Mouse (Mus musculus): ENCODE measurements around the gene Smarcd1.
"Not testable (repeated sequence)": the region's sequence is repeated elsewhere in the genome, so short reads cannot be mapped to it uniquely, and the experiment has no call there.

The Smarcd1 gene

GRCm38 (mm10) chr15:99682880-99683279 is 19.0 kb upstream of the Smarcd1 start:
- peak in 1 of 2 experiments; percentile 25 for DNase-seq (ENCODE audit: low spot score in 2 of 2)

GRCm38 (mm10) chr15:99684156-99684555 is 17.8 kb upstream of the Smarcd1 start:
- DNase-seq (ENCODE audit: low spot score in 2 of 2): no peak

DNA sequence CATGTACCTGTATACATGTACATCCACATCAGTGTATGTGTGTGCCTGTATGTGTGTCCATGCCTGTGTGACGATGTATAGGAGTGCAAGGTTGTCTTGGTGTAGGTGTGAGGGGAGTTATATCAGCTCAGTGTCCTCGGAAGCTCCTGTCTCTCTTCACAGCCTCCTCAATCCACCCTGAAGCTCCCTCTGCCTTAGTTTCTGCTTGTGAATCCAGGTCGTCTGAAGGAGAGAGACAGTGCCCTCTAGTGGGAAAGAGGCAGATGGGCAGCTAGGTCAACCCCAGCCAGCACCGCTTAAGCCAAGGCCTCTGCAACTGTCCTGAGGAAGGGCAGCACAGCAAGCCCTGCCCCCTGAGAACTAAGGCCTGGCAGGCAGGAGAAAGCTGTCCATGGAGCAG is 13.2 kb upstream of the Smarcd1 start:
- peak in 1 of 2 experiments; percentile 20 for DNase-seq (ENCODE audit: low spot score in 2 of 2)

GRCm38 (mm10) chr15:99690924-99691323 is 11.0 kb upstream of the Smarcd1 start:
- DNase-seq (ENCODE audit: low spot score in 2 of 2): no peak

DNA sequence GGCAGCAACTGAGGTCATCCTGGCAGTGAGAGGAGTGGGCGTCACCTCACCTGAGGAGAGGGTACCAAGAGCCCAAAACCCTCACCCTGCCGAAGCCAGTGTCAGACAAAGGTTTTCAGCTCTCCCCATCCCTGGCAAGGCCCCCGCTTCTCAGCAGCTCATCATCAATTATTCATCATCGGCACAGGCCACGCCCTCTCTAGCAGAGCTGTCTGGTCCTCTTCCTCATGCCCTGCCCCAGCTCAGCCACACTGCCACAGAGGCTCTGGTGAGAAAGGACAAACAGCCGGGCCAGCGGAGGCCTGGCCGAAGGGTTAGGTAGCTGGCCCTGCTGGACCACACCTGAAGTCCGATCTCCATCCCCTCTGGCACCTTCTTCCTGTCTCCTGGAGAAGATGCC is 10.0 kb upstream of the Smarcd1 start:
- no peak for DNase-seq (ENCODE audit: low spot score in 2 of 2)

DNA sequence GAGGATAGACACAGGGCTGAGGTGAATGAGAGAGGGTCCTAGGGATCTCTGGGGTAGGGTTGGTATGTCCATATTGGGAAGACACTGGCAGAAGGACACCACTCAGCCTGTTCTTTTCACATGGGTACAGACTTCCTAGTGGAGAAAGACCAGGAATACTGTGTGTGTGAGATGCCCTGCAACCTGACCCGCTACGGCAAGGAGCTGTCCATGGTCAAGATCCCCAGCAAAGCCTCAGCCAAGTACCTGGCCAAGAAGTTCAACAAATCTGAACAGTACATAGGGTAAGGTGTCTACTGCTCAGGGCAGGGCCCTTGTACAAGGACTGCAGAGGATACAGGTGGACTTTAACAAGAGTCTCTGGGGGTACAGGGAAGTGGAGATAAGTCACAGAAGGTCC is 4.6 kb upstream of the Smarcd1 start:
- DNase-seq (ENCODE audit: low spot score in 2 of 2): no peak

GRCm38 (mm10) chr15:99698533-99699085 is 3.3 kb upstream of the Smarcd1 start:
- no peak for DNase-seq (ENCODE audit: low spot score in 2 of 2)

DNA sequence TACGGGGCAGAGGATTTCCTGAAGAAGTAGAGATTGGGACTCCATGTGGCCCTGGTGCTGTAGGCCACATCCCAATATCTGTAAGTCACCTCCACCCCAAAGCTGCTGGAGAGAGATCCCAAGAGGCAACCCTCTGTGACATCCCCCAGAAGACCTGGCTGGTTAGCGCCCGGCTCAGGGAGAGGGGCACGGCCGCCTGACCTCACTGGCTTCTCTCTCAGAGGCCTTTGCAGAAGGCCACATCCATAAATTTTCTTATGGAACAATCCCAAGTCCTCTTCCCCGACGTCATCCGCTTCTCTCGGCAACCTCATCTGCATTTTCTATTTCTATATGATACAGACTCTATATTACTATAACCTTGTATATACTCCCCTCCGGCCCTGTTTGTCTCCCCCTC is 2.2 kb upstream of the Smarcd1 start:
- DNase-seq (ENCODE audit: low spot score in 2 of 2): no peak

DNA sequence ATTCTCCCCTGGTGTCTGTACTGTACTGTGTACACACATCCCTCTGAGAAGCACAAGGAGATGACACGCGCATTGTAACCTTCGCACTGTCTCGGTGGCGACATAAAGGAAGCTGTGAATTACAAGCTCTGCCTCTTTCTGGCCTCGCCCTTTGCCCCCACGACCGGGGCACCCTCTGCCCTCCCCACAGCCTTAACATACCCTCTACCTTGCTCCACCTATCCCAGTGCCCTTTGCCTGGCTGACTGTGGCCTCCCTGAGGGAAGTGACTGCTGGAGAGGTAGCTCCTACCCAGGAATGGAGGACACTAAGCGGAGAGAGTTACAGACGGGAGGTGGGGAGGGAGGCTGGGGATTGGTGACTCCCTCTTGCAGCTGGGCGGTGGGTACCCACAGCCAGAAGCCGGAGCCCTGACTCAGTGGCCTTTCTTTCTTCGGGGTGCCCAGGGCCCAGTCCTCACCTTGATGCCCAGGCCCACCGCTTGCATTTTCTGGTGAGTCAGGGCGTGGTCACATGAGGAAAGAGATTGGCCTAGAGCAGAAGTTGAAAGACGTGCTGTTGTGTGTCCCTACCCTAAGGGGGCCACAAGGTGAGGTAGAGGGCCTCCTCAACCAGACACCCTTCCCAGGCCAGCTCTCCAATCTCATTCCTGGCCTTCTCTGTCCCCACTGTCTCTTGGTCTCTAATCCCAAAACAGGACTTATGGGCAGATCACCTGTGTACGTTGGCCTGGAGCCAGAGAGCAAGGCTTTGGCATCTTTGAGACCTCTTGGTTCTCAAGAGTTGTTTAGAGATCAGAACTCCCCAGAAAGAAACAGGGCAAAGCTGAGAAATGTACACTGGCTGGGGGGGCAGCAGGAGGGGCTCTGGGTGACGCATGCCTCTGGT is 1.5 kb upstream of the Smarcd1 start:
- DNase-seq (ENCODE audit: low spot score in 2 of 2): no peak

- not testable (repeated sequence) for DNase-seq (ENCODE audit: low spot score in 2 of 2)
Observed at GRCm38 (mm10) chr15:99701640-99701998, 310 bp upstream of the Smarcd1 start.

DNA sequence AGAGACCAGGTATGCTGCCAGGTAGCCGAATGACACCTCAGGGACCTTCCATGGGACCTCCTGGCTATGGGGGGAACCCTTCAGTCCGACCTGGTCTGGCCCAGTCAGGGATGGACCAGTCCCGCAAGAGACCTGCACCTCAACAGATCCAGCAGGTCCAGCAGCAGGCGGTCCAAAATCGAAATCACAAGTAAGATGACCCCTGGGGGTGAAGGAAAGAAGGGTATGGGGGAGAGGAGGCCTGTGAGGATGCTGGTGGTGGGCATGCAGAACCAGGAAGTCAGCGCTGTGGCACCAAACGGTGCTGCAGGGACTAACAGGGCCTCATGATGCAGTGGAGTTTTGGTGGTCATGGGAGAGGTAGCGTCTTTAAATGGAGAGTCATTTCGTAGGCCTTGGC is 1.2 kb downstream of the Smarcd1 start:
- no peak for DNase-seq (ENCODE audit: low spot score in 2 of 2)

DNA sequence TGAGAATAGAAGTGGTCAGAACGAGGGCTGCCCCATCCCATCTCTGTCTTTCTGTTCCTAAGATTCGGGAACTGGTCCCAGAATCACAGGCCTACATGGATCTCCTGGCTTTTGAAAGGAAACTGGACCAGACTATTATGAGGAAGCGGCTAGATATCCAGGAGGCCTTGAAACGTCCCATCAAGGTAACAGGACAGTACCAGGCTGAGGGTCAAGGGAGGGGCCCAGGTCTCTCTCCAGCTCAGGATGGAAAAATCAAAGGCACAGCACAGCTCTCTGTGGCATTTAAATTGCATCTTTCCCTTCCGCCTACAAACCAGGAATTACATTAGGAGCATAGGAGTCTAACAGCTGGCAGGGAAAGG is 1.7 kb downstream of the Smarcd1 start:
- DNase-seq (ENCODE audit: low spot score in 2 of 2): no peak

DNA sequence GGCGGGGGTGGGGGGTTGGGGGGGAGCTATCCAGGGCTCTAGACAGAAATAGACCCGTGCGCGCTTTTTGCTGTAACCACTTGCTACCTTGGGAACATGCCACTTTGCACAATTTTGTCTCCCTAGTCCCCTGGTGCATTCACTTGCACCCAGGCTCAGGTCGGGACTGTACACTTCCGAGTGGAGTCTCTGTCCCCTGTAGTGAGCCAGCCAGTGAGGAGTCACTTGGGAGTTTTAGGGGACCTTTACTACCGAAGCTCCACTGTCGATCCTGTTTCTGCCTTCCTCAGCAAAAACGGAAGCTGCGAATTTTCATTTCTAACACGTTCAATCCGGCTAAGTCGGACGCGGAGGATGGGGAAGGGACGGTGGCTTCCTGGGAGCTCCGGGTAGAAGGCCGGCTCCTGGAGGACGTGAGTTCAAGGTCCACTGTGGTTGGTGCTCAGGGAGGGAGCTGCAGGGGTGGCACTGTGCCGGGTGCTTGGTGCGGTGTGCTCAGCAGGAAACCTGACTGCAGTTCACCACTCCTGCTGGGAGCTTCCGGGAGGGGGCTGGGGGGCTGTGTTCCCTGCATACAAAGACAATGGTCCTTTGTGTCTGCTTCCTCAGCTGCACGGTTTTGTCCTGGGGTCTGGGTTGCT is 2.2 kb downstream of the Smarcd1 start:
- no peak for DNase-seq (ENCODE audit: low spot score in 2 of 2)

DNA sequence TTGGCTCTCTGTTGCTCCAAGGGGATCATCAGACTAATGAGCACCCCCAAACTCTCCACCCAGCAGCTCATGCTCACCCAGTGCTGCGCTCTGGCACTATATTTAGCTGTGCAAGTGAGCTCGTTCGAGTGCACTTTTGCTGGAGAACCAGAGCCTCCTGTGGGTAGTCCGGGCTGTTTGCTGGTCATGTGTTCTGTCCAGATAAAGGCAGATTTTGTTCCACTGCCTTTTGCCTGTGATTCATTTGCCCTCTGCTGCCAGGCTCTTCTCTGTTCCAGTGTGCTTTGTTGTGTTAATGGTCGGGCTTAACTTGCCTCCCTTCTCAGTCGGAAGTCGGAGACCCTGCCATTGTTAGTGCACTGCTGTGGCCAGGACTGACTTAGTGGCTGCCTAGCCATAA is 3.0 kb downstream of the Smarcd1 start:
- DNase-seq (ENCODE audit: low spot score in 2 of 2): no peak

- DNase-seq (ENCODE audit: low spot score in 2 of 2): peak in 1 of 2 experiments; percentile 56
Observed at GRCm38 (mm10) chr15:99705440-99706048, 3.6 kb downstream of the Smarcd1 start, which contains the start of gene Gm17349. Gene Gm17349, minus strand, starts transcription at chr15:99705490.

- DNase-seq (ENCODE audit: low spot score in 2 of 2): no peak
Observed at GRCm38 (mm10) chr15:99708176-99708575, 6.2 kb downstream of the Smarcd1 start.

- no peak for DNase-seq (ENCODE audit: low spot score in 2 of 2)
Observed at GRCm38 (mm10) chr15:99710221-99711190, 8.6 kb downstream of the Smarcd1 start.

DNA sequence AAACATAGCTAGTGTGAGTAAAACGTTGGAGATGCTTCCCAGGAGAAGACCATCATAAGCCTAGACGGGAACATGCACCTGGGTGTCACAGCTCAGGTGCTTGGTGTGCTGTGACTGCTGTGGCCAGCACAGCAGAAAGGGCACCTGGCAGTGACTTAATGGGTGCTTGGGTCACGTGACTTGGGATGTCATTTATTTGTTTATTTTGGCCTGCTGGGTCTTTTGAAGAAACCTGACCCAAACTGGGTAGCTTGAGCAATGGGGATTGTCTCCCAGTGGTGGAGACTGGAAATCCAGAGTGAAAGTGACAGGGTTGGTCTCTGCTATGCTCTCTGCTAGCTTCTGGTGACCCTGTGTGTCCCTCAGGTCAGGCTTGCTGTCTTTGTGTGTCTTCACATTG is 9.6 kb downstream of the Smarcd1 start:
- no peak for DNase-seq (ENCODE audit: low spot score in 2 of 2)

DNA sequence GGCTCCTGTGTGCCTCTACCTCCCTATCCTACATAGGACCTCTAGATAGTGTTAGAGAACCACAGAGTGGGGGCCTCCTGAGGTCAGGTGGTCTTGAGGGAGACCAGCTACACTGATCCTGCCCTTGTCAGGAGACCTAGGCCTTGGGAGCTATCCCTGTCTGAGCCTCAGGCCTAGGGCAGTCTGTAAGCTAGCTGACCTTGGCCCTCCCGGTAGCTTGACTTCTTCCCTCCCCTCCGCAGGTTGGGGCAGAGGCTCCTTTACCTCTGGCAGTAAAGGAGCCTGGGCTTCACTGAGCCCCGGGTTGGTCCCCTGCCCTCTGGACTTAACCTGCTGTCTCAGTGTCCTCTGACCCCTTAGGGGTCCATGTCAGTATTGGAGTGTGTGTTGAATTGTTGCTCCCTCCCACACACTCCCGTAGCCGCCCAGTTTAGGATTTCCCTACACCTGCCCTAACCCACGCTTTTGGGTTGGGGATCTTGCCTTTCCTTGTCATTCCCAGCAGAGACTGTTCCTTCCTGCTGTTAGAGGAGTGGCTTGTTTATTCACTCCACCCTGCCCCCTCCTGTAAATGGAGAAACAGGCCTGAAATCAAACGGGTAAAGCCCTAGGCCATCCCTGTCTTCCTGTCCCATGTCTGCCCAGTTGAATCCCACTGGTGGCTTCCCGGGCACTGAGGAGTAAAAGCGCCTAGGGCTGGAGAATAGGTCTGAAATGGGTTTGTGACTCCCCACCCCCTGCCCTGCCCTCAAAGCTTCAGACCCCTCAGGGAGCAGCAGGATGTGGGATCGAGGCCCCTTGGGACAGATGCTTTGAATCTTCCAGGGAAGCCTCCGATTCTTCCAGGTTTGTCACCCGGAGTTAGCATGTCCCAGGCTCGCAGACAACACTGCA is 11.0 kb downstream of the Smarcd1 start:
- DNase-seq (ENCODE audit: low spot score in 2 of 2): no peak

- DNase-seq (ENCODE audit: low spot score in 2 of 2): no peak
Observed at GRCm38 (mm10) chr15:99713569-99713968, 11.6 kb downstream of the Smarcd1 start.
